Mouse (Mus musculus): ENCODE data around the gene Pde2a. TPM values are rescaled to one million over a fixed set of nuclear protein-coding genes. Genes with fewer than 3 reads are reported as not detected.
A peak's percentile ranks its signal among the peaks of the same experiment; 100 is the strongest.

Gene Pde2a
- polyA plus RNA-seq (2012): 0.01 TPM in 2 replicates

GRCm38 (mm10) chr7:101421529-101421928 is at the start of gene Pde2a:
Pde2a (plus strand) TSS chr7:101421691.
- Histone ChIP-seq H3K36me3 (ENCODE audit: control insufficient read depth) (no peaks in the 10 kb centered on the region), H3K27me3 (ENCODE audit: control insufficient read depth) (peaks cover 29% of the 10 kb centered on the region), H3K9me3 (ENCODE audit: control insufficient read depth, low read length) (no peaks in the 10 kb centered on the region), H3K4me1 (ENCODE audit: control insufficient read depth) (peaks cover 27% of the 10 kb centered on the region), H3K4me3 (replicated peaks) (peak within 1 kb of the TSS; percentile 28)
- TF ChIP-seq GATA1 (IDR thresholded peaks at IDR 0.05; ENCODE audit: low read length) (no peak), TAL1 (IDR thresholded peaks at IDR 0.05; ENCODE audit: low read length) (no peak)

GRCm38 (mm10) chr7:101373082-101373481 is 48.4 kb upstream of the Pde2a start:
- no peak overlapping the region for H3K4me3 ChIP-seq (replicated peaks)
- H3K27me3 ChIP-seq (ENCODE audit: control insufficient read depth): no peaks in the 10 kb centered on the region
- no peak for TF ChIP-seq GATA1 (IDR thresholded peaks at IDR 0.05; ENCODE audit: low read length)
- H3K4me1 ChIP-seq (ENCODE audit: control insufficient read depth): peaks cover 6% of the 10 kb centered on the region
- peaks cover 2% of the 10 kb centered on the region for H3K9me3 ChIP-seq (ENCODE audit: control insufficient read depth, low read length)
- H3K36me3 ChIP-seq (ENCODE audit: control insufficient read depth): peaks cover 8% of the 10 kb centered on the region

GRCm38 (mm10) chr7:101374155-101374554 is 47.3 kb upstream of the Pde2a start:
- peaks cover 6% of the 10 kb centered on the region for H3K4me1 ChIP-seq (ENCODE audit: control insufficient read depth)

GRCm38 (mm10) chr7:101376701-101377340 is 44.7 kb upstream of the Pde2a start:
- H3K4me3 ChIP-seq (replicated peaks): no peak overlapping the region
- H3K27me3 ChIP-seq (ENCODE audit: control insufficient read depth): no peaks in the 10 kb centered on the region
- H3K36me3 ChIP-seq (ENCODE audit: control insufficient read depth): peaks cover 8% of the 10 kb centered on the region
- H3K9me3 ChIP-seq (ENCODE audit: control insufficient read depth, low read length): no peaks in the 10 kb centered on the region
- H3K4me1 ChIP-seq (ENCODE audit: control insufficient read depth): peaks cover 8% of the 10 kb centered on the region
- no peak for TF ChIP-seq TAL1 (IDR thresholded peaks at IDR 0.05; ENCODE audit: low read length)
- no peak for TF ChIP-seq GATA1 (IDR thresholded peaks at IDR 0.05; ENCODE audit: low read length)

More at GRCm38 (mm10) chr7:101374155-101374554, 47.3 kb upstream of the Pde2a start:
- H3K27me3 ChIP-seq (ENCODE audit: control insufficient read depth): no peaks in the 10 kb centered on the region
- H3K4me3 ChIP-seq (replicated peaks): no peak overlapping the region
- TF ChIP-seq GATA1 (IDR thresholded peaks at IDR 0.05; ENCODE audit: low read length): no peak
- no peak for TF ChIP-seq TAL1 (IDR thresholded peaks at IDR 0.05; ENCODE audit: low read length)
- peaks cover 2% of the 10 kb centered on the region for H3K9me3 ChIP-seq (ENCODE audit: control insufficient read depth, low read length)
- H3K36me3 ChIP-seq (ENCODE audit: control insufficient read depth): peaks cover 8% of the 10 kb centered on the region

GRCm38 (mm10) chr7:101377741-101378262 is 43.7 kb upstream of the Pde2a start:
- TF ChIP-seq GATA1 (IDR thresholded peaks at IDR 0.05; ENCODE audit: low read length) (no peak), TAL1 (IDR thresholded peaks at IDR 0.05; ENCODE audit: low read length) (no peak)
- Histone ChIP-seq H3K9me3 (ENCODE audit: control insufficient read depth, low read length) (no peaks in the 10 kb centered on the region), H3K4me3 (replicated peaks) (peak overlapping the region; percentile 29), H3K27me3 (ENCODE audit: control insufficient read depth) (no peaks in the 10 kb centered on the region), H3K36me3 (ENCODE audit: control insufficient read depth) (peaks cover 8% of the 10 kb centered on the region), H3K4me1 (ENCODE audit: control insufficient read depth) (peaks cover 8% of the 10 kb centered on the region)

- Histone ChIP-seq H3K9me3 (ENCODE audit: control insufficient read depth, low read length) (no peaks in the 10 kb centered on the region), H3K4me3 (replicated peaks) (no peak overlapping the region), H3K27me3 (ENCODE audit: control insufficient read depth) (no peaks in the 10 kb centered on the region), H3K36me3 (ENCODE audit: control insufficient read depth) (peaks cover 3% of the 10 kb centered on the region), H3K4me1 (ENCODE audit: control insufficient read depth) (peaks cover 8% of the 10 kb centered on the region)
- TF ChIP-seq GATA1 (IDR thresholded peaks at IDR 0.05; ENCODE audit: low read length): no peak
- no peak for TF ChIP-seq TAL1 (IDR thresholded peaks at IDR 0.05; ENCODE audit: low read length)
Observed at GRCm38 (mm10) chr7:101378285-101378684, 43.2 kb upstream of the Pde2a start.

- no peak for TF ChIP-seq GATA1 (IDR thresholded peaks at IDR 0.05; ENCODE audit: low read length)
- no peak for TF ChIP-seq TAL1 (IDR thresholded peaks at IDR 0.05; ENCODE audit: low read length)
- no peaks in the 10 kb centered on the region for H3K27me3 ChIP-seq (ENCODE audit: control insufficient read depth)
- H3K4me3 ChIP-seq (replicated peaks): no peak overlapping the region
- no peaks in the 10 kb centered on the region for H3K9me3 ChIP-seq (ENCODE audit: control insufficient read depth, low read length)
- peaks cover 8% of the 10 kb centered on the region for H3K4me1 ChIP-seq (ENCODE audit: control insufficient read depth)
- H3K36me3 ChIP-seq (ENCODE audit: control insufficient read depth): peaks cover 2% of the 10 kb centered on the region; the same call in 1 of the 2 replicates
Observed at GRCm38 (mm10) chr7:101378796-101379465, 42.6 kb upstream of the Pde2a start.

- Histone ChIP-seq H3K9me3 (ENCODE audit: control insufficient read depth, low read length) (no peaks in the 10 kb centered on the region), H3K4me1 (ENCODE audit: control insufficient read depth) (peaks cover 10% of the 10 kb centered on the region), H3K4me3 (replicated peaks) (no peak overlapping the region), H3K27me3 (ENCODE audit: control insufficient read depth) (no peaks in the 10 kb centered on the region), H3K36me3 (ENCODE audit: control insufficient read depth) (peaks cover 2% of the 10 kb centered on the region; the same call in 1 of the 2 replicates)
- TF ChIP-seq TAL1 (IDR thresholded peaks at IDR 0.05; ENCODE audit: low read length): no peak
- TF ChIP-seq GATA1 (IDR thresholded peaks at IDR 0.05; ENCODE audit: low read length): no peak
Observed at GRCm38 (mm10) chr7:101379732-101380131, 41.8 kb upstream of the Pde2a start.

- no peaks in the 10 kb centered on the region for H3K27me3 ChIP-seq (ENCODE audit: control insufficient read depth)
- TF ChIP-seq GATA1 (IDR thresholded peaks at IDR 0.05; ENCODE audit: low read length): no peak
- no peak for TF ChIP-seq TAL1 (IDR thresholded peaks at IDR 0.05; ENCODE audit: low read length)
- H3K9me3 ChIP-seq (ENCODE audit: control insufficient read depth, low read length): no peaks in the 10 kb centered on the region
- H3K4me3 ChIP-seq (replicated peaks): no peak overlapping the region
- H3K4me1 ChIP-seq (ENCODE audit: control insufficient read depth): peaks cover 25% of the 10 kb centered on the region
- peaks cover 5% of the 10 kb centered on the region for H3K36me3 ChIP-seq (ENCODE audit: control insufficient read depth)
Observed at GRCm38 (mm10) chr7:101381512-101381911, 40.0 kb upstream of the Pde2a start.

Measured in erythroblast, embryonic 14.5 days (primary cell).